Mouse (Mus musculus): ENCODE measurements at regions not wholly inside any gene's neighbourhood (a gene's known extent, or its start where the extent isn't known, plus 50 kb on each side); places are given as distances from the start of the nearest gene placed in this dataset.

DNA sequence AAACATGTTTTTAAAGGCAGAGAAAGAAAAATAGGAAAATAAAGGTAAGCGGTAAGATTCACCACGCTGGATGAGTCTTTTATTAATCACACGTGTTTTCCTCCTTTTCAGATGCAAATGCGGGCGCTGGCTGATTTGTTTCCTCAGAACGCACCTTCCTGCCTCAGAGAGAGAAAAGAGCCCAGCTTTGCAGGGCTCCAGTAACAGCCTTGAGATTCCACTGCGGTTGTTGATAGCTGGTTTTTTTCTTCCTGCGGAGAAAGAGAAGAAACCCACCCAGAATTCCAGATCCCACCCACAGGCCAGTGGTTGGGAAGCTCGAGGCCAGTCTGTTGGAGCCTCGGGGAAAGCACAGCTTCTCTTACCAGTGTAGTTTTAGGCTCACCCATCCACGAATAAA lies 68.6 kb upstream of the Spaca7 start:
- DNase-seq = no peak

DNA sequence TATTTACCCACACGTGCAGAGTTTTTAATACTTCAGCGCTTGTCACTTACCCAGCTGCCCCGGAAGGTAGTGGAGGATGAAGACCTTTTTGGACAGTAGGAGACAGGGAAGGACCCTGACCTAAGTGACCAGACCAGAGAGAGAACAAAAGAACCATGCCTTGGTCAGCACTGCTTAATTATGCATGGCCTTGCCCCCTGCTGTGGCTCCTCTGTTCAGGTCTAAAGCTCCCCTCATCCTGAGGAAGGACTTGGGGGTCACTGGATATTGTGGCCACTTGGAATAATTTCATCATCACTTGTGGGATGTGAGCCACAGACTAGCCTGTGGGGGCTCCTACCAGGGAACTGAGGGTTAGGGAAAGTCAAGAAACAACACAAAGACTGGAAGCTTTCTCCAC lies 68.1 kb upstream of the Spaca7 start:
- no peak for DNase-seq

DNA sequence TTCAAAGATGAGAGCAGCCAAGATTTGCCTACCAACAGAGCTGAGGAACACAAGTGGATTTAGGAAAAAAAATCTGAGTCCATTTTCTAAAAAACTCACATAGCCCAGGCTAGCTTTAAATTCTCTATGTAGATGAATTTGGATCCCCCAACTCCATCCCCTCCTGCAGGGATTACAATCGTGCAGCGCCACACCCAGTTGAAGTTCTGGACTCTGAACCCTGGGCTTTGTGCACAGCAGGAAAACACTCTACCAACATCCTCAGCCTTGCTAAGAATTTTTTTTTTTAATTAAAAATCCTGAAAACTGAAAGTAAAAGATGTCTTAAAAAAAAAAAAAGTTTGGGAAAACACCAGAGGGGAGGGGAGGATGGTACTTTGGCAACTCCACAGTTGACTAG lies 62.6 kb upstream of the Spaca7 start:
- no peak for DNase-seq

DNA sequence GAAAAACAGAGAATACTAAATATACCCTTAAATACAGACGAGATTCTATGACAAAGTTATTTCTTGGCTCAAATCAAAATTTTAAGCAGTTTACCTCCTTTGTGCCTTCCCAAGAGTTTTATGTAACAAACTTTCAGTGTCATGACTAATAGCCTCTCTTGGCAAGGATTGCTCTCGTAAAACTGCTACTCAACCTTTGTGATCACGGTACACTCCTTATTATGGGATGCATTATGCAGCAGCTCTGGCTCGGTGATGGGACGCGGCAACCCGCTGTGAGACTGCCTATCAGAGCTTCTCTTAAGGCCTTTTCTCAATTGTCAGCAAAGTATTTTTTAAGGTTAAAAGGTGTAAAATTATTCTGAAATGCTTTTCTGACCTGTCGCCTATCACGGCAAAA lies 59.8 kb upstream of the Spaca7 start:
- DNase-seq = no peak

DNA sequence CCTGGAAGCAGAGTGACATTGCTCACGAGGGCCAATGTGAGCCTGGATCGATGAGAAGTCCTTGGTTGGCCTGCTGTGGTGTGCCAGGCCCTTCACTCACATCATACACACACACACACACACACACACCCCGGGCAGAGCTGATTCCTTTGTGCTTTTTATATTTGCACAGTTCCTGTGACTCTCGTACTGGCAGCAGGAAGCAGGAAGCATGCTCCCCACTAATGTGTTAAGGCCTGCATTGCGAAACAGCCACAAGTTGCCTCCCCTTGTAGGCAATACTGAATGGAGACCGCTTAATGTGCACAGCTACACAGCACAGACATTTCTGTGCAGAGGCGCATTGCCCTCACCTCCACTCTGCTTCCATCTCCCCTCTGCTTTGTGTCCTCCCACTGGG lies 58.7 kb upstream of the Spaca7 start:
- DNase-seq = no peak

DNA sequence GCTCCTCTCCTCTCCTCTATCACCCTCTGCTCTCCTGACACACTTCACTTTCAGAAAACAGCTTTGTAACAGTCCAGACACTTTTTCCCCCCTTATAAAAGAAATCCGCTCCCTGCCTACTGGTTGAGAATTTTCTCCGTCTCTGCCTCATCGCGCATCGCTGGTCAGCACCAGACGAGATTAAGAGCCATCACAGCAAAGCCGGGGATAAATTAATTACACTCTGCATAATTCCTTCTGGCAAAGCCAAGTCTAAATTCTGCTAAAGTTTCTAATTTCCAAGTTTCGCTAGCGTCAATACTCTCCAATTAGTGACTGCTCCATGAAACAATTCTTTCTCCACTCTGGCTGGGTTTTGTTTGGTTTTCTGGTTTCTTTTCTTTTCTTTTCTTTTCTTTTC lies 51.2 kb upstream of the Spaca7 start:
- DNase-seq = no peak

Data from lung, postnatal 14 days (tissue).